Mouse (Mus musculus) spleen, postnatal 10 days (tissue): Measurements from ENCODE around the gene Plxnb2.

Experiments
- DNase-seq, 2 experiments: peaks; one replicate each; pipeline ENCODE4 v3.0.0; 2021 to 2022; ENCODE audit warnings: low spot score in 2 of 2

Plxnb2 gene

GRCm38 (mm10) chr15:89179630-89179964 is 991 bp downstream of the Plxnb2 start:
- DNase-seq, result no peak

DNA sequence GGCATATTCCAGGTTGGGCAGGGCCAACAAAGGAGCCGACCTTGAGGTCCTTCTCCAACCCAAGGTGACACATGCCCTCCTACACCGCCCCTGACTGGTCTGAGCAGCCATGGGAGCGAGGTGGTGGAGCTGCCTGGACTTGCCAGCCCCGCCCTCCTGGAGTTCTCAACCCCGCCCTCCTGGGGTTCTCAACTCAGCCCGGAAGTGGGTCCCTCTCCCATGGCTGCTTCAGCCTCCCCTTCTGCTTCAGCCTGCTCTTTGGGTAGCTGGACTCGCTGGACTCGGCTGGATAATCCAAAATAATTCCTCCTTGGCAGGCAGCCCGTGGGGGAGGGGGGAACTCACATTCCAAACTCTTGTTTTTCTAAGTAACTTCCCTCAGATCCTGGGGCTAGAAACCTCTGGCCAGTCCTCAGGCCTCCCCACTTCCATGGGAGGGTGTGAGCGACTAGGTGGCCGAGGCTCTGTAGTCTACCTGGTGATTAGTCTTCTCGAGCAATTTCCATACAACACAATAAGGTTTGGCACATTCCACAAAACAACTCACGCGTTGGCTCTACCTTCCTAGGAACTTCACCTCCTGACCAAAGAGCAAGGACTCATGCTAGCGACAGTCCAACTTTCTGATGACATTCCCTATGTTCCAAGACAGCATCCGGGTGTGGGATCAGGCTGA is 1.5 kb downstream of the Plxnb2 start:
- DNase-seq, result peak in 1 of 2 experiments; percentile 49

GRCm38 (mm10) chr15:89178260-89178860 is 2.2 kb downstream of the Plxnb2 start:
- no peak for DNase-seq

DNA sequence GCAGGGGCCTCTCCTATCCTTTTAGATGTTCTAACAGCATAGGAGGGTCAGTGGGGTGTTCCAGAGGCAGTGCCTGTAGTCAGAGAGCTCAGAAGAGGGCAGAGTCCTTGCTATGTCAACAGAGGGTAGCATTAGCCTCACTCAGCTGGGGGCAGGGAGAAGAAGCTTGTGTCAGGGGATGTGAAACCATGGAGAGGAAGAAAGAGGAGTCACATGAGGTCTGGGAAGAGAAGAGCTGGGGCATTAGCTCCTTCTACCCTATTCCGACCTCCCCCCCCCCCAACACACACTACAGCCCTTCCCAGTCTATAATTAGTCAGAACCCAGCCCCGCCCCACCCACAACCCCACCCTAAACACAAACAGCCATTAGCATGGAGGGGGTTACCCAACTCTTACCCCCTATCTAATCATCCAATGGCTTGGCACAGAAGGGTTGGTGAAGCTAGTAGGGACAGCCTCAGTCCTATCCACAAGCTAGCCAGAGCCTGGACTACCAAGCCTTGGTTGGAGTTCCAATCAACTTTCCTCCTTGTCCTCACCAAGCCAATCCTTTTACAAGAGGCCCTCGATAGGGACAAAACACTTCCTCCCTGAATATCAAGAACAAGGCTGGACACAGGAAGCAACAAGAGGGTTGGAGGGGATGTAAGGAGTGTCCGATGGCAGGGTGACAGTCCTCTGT is 2.9 kb downstream of the Plxnb2 start:
- DNase-seq, result no peak

- DNase-seq, result peak; percentile 31 to 59
Measured at GRCm38 (mm10) chr15:89177121-89177520, 3.5 kb downstream of the Plxnb2 start.

GRCm38 (mm10) chr15:89175411-89176155 is 5.0 kb downstream of the Plxnb2 start:
- DNase-seq, result no peak

- DNase-seq, result no peak
Measured at GRCm38 (mm10) chr15:89174889-89175339, 5.7 kb downstream of the Plxnb2 start.

DNA sequence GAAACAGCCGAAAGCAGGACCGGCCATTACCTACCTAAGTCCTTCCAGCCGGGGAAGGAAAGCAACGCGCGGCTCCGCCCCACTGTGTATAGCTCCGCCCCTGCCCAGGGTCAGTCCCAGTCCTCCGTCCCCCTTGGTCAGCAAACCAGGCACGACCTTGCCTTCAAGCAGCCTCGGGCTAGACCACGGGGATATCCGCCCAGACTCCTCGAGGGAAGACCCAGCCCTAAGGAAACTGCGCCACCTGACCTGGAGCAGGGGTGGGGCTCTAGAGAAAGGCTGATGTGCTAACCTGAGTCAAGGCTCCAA is 6.7 kb downstream of the Plxnb2 start:
- peak in 1 of 2 experiments; percentile 47 for DNase-seq

- DNase-seq, result peak in 1 of 2 experiments; percentile 61
Measured at GRCm38 (mm10) chr15:89173024-89173905, 7.3 kb downstream of the Plxnb2 start.

GRCm38 (mm10) chr15:89172276-89172935 is 8.2 kb downstream of the Plxnb2 start:
- no peak for DNase-seq

DNA sequence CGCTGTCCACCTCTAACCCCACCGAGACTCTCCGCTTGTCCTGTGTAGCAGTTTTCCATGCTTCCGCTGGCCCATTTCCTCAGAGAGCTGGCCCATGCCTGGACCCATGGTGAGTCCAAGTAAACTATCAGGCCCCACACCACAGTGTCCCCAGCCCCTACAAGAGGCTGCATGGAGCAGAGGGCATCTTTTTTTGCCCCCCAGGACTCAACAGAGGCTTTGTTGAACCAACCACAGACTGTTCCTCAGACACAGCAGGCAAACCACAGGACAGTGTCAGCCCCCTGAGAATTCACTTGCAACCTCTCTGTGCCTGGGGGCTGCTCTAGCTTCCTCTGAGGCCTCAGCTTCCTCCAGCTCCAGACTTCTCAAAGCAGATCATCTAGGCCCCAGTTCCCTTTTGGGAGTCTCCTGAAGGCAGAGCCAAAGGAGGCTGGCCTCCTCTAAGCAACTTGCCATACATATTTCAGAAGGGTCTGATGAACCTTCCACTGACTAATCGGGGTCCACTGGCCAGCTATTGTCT is 9.0 kb downstream of the Plxnb2 start:
- no peak for DNase-seq

GRCm38 (mm10) chr15:89170102-89170501 is 10.5 kb downstream of the Plxnb2 start:
- no peak for DNase-seq

DNA sequence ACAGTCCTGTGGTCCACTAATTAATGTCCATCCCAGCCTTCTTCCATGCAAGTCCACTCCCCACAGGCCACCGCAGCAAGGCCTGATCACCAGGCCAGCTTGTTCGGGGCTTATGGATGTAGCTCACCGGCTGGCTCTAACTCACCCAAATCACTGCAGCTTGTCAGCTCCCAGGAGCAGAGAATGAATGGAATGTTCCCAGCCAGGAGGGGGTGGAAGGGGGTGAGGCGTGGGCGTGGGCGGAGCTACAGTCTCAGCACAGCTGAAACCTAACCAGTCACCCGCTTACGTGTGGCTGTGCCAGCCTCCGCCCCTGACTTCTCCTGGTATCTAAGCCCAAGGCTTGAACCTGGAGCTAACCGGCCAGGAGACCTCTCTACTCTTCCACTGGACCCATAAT is 11.2 kb downstream of the Plxnb2 start:
- DNase-seq, result no peak

- no peak for DNase-seq
Measured at GRCm38 (mm10) chr15:89168922-89169321, 11.7 kb downstream of the Plxnb2 start.

DNA sequence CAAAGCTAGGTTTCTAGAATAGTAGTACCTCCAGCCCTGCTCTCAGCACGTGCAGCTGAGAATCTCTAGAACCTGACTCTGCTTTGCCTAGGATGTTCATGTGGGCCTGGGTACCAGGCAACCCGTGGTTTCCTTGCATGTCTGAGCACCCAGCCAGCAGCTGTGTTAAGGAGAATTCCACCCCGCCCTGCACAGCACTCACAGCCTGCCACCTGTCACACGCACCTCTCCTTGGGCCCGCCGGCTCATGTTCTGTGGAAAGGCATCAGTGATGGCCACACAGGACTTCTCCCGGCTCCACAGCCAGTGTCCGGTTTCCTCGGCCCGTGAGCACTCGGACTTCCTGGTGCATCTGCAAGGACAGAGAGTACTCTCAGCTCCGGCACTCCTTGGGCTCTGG is 15.1 kb downstream of the Plxnb2 start:
- no peak for DNase-seq

DNA sequence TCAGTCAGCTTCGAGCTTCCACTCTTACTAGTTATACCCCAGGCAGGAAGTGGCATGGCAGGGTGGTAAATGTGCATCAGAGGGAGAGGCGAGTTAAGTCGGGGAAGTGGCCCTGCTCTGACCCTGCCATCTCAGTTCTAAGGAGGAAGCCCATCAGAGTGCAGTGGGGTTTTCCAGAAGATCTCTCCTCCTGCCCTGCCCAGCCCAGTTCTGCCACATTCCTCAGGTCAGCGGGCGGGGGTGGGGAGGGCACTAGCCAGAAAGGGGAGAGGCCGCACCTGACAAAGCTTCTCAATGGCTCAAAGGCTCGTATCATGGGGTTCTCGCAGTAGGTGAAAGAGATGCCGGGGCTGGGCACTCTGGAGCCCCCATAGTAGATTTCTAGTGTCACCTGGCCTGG is 19.2 kb downstream of the Plxnb2 start:
- DNase-seq, result no peak

DNA sequence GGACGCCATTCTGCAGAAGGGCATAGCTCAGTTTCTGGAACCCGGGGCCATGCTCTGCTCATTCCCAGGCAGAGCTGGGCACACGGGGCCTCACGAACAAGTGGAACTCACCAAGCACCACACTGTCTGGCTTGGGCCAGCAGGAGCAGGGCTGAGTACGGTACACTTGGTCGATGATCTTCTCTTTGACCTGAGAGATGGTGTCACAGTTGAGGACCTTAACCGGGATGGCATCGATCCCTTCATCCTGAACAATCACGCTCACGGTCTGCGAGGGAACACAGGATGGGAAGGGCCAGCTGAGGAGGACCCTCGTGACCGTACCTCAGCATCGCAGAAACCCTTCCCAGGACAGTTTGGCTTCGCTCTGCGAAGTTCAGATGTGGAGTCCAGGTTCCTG is 22.1 kb downstream of the Plxnb2 start:
- DNase-seq, result no peak

DNA sequence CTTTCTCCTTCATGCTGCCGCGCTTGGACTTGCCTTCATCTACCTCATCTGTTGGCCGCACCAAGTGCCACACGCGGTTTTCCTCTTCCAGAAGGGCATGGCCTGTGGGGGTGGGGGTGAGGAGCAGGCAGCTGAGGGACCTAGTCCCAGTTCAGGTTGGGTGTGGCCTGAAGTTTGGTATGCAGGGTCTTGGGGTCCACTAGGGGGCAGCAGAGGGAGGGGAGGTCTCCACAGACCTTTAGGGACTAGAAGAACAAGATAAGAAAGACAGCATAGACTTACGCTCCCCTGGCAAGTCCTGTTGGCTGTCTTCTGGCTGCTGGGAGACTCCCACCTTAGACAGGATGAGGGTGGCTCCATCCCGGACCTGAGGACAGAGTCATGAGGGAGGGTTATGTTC is 22.6 kb downstream of the Plxnb2 start:
- DNase-seq, result peak; percentile 49 to 87

- DNase-seq, result no peak
Measured at GRCm38 (mm10) chr15:89152312-89152711, 28.3 kb downstream of the Plxnb2 start.

- DNase-seq, result peak in 1 of 2 experiments; percentile 67
Measured at GRCm38 (mm10) chr15:89150041-89150390, 30.6 kb downstream of the Plxnb2 start.
